Mouse (Mus musculus): ENCODE results near the gene Dedd2.

Gene Dedd2

GRCm38 (mm10) chr7:25246079-25246758 is 25.8 kb upstream of the Dedd2 start:
- no peak for DNase-seq (ENCODE audit: low spot score)

- DNase-seq (ENCODE audit: low spot score): no peak
Observed at GRCm38 (mm10) chr7:25244562-25245369, 24.4 kb upstream of the Dedd2 start.

GRCm38 (mm10) chr7:25243361-25243760 is 22.9 kb upstream of the Dedd2 start:
- DNase-seq (ENCODE audit: low spot score): no peak

GRCm38 (mm10) chr7:25241062-25241461 is 20.6 kb upstream of the Dedd2 start:
- DNase-seq (ENCODE audit: low spot score): peak; percentile 55

GRCm38 (mm10) chr7:25240631-25241030 is 20.2 kb upstream of the Dedd2 start:
- no peak for DNase-seq (ENCODE audit: low spot score)

GRCm38 (mm10) chr7:25238829-25239623 is 18.6 kb upstream of the Dedd2 start:
- DNase-seq (ENCODE audit: low spot score): peak; percentile 86

GRCm38 (mm10) chr7:25238015-25238706 is 17.7 kb upstream of the Dedd2 start:
- DNase-seq (ENCODE audit: low spot score): peak; percentile 92

- DNase-seq (ENCODE audit: low spot score): peak; percentile 99
Observed at GRCm38 (mm10) chr7:25237249-25238014, 17.0 kb upstream of the Dedd2 start, which contains the start of gene Gsk3a. Gsk3a (minus strand) TSS chr7:25237851.

GRCm38 (mm10) chr7:25235526-25235925 is 15.1 kb upstream of the Dedd2 start:
- DNase-seq (ENCODE audit: low spot score): no peak

- no peak for DNase-seq (ENCODE audit: low spot score)
Observed at GRCm38 (mm10) chr7:25233061-25233460, 12.6 kb upstream of the Dedd2 start.

GRCm38 (mm10) chr7:25232101-25232648 is 11.8 kb upstream of the Dedd2 start:
- no peak for DNase-seq (ENCODE audit: low spot score)

- no peak for DNase-seq (ENCODE audit: low spot score)
Observed at GRCm38 (mm10) chr7:25230690-25231285, 10.4 kb upstream of the Dedd2 start.

GRCm38 (mm10) chr7:25227523-25228300 is 7.3 kb upstream of the Dedd2 start:
- DNase-seq (ENCODE audit: low spot score): no peak

GRCm38 (mm10) chr7:25222275-25222967 is 2.0 kb upstream of the Dedd2 start:
- DNase-seq (ENCODE audit: low spot score): no peak

- peak; percentile 98 for DNase-seq (ENCODE audit: low spot score)
Observed at GRCm38 (mm10) chr7:25221102-25221883, 878 bp upstream of the Dedd2 start, which contains the start of gene Zfp526. Zfp526 (plus strand) TSS chr7:25221425.

GRCm38 (mm10) chr7:25219756-25220456 is 509 bp downstream of the Dedd2 start:
- peak; percentile 97 for DNase-seq (ENCODE audit: low spot score)

- no peak for DNase-seq (ENCODE audit: low spot score)
Observed at GRCm38 (mm10) chr7:25219416-25219750, 1.0 kb downstream of the Dedd2 start.

Data from urinary bladder, postnatal 14 days (tissue).